Mouse (Mus musculus) stomach, postnatal 0 days (tissue): Measurements from ENCODE around the gene Mia.

Experiments
- CTCF ChIP-seq: IDR thresholded peaks from 2 replicates; pipeline ENCODE4 v1.5.1; 2016; ENCODE audit warnings: antibody characterized with exemption, low read depth, mild to moderate bottlenecking, moderate library complexity
- EP300 ChIP-seq: optimal IDR thresholded peaks from 2 replicates; pipeline ENCODE3; 2016; ENCODE audit warnings: antibody characterized with exemption

- TF ChIP-seq EP300 (no peak), CTCF (peak; percentile 94)
Measured at GRCm38 (mm10) chr7:27159882-27160281, 21.1 kb downstream of the Mia start.
